Mouse (Mus musculus) midbrain, embryonic 14.5 days (tissue): ENCODE measurements at regions not wholly inside any gene's neighbourhood (a gene's known extent, or its start where the extent isn't known, plus 50 kb on each side); places are given as distances from the start of the nearest gene placed in this dataset.

Experiments used
- ATAC-seq: fragments of 200-750 bp; cut with Nextera tagmentation; 2 replicates; pipeline ENCODE4 v1.8.0; 2017; ENCODE audit warnings: moderate number of reproducible peaks, moderate library complexity; ENCODE audit not compliant: low FRiP score, low TSS enrichment
- DNase-seq: peaks from one replicate; pipeline ENCODE4 v3.0.0-alpha.2; 2015
- H3K27ac ChIP-seq: fragments of 300-500 bp; sonication (generic); replicated peaks from 2 replicates; pipeline ENCODE4 v1.5.1; 2014; ENCODE audit warnings: mild to moderate bottlenecking, low read depth, low read length, moderate library complexity
- H3K27me3 ChIP-seq: fragments of 300-500 bp; sonication (generic); 2 replicates; pipeline ENCODE4 v1.6.1; 2014; ENCODE audit warnings: low read length, control low read depth, mixed read lengths; ENCODE audit not compliant: control insufficient read depth, insufficient read depth
- H3K36me3 ChIP-seq: fragments of 300-500 bp; sonication (generic); 2 replicates; pipeline ENCODE4 v1.6.1; 2014; ENCODE audit warnings: low read length, control low read depth; ENCODE audit not compliant: control insufficient read depth, insufficient read depth
- H3K4me1 ChIP-seq: fragments of 300-500 bp; sonication (generic); 2 replicates; pipeline ENCODE4 v1.6.1; 2014; ENCODE audit warnings: mild to moderate bottlenecking, antibody characterized with exemption, low read length, control low read depth; ENCODE audit not compliant: control insufficient read depth, insufficient read depth
- H3K4me2 ChIP-seq: fragments of 300-500 bp; sonication (generic); 2 replicates; pipeline ENCODE4 v1.6.1; 2014; ENCODE audit warnings: mild to moderate bottlenecking, low read length, moderate library complexity
- H3K4me3 ChIP-seq: fragments of 300-500 bp; sonication (generic); replicated peaks from 2 replicates; pipeline ENCODE4 v1.5.1; 2014; ENCODE audit warnings: low read depth, low read length
- H3K9ac ChIP-seq: fragments of 300-500 bp; sonication (generic); replicated peaks from 2 replicates; pipeline ENCODE4 v1.6.1; 2014; ENCODE audit warnings: mild to moderate bottlenecking, low read length, moderate library complexity
- H3K9me3 ChIP-seq: fragments of 300-500 bp; sonication (generic); 2 replicates; pipeline ENCODE4 v1.6.1; 2016; ENCODE audit warnings: low read length, control low read depth, mixed read lengths; ENCODE audit not compliant: control insufficient read depth
- WGBS: fragments of 180-500 bp; shearing (Covaris S2); extraction: QIAGEN DNeasy Blood & Tissue Kit; methylation state at CpG from one replicate; pipeline ENCODE4 v1.1.7; 2014; 5-methylcytosine and 5-hydroxymethylcytosine counted together

GRCm38 (mm10) chr14:96990542-96991162 is 471.8 kb upstream of the Klhl1 start:
- no peak for ATAC-seq

DNA sequence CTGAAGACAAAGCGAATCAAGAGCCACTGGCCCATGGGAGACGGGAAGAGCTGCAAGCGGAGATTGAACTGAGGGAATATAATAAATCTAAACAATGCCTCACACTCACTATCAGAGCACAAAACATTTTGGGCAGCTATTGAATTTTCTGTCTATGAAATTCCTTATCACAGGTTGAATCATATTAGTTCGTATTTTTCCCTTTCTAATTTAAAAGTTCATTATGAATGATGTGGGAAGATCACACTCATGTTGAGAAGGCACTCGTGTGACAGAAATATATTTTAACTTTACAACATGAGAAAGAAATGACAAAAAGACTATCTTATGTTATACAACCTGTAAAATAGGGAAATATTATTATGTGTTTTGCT is 444.2 kb upstream of the Klhl1 start:
- Histone ChIP-seq H3K4me1 (no peaks in the 10 kb centered on the region), H3K4me3 (no peak overlapping the region), H3K27me3 (no peaks in the 10 kb centered on the region), H3K9ac (no peak overlapping the region), H3K4me2 (no peak overlapping the region), H3K27ac (no peak overlapping the region), H3K36me3 (no peaks in the 10 kb centered on the region), H3K9me3 (no peaks in the 10 kb centered on the region)
- ATAC-seq, result no peak
- WGBS, result 17% methylated on average over 5 of the region's 5 CpGs
- DNase-seq, result no peak

More at GRCm38 (mm10) chr14:96990542-96991162, 471.8 kb upstream of the Klhl1 start:
- Histone ChIP-seq H3K9me3 (no peaks in the 10 kb centered on the region), H3K36me3 (no peaks in the 10 kb centered on the region), H3K4me1 (no peaks in the 10 kb centered on the region; the same call in 1 of the 2 replicates), H3K27me3 (no peaks in the 10 kb centered on the region), H3K4me3 (no peak overlapping the region), H3K9ac (no peak overlapping the region), H3K4me2 (no peak overlapping the region), H3K27ac (no peak overlapping the region)
- WGBS, result 88% methylated on average over 8 of the region's 8 CpGs
- no peak for DNase-seq

GRCm38 (mm10) chr14:96962426-96963073 is 443.6 kb upstream of the Klhl1 start:
- peak; percentile 58; the same call in 1 of the 2 replicates for ATAC-seq
- Histone ChIP-seq H3K9ac (no peak overlapping the region), H3K27me3 (no peaks in the 10 kb centered on the region), H3K4me2 (no peak overlapping the region), H3K9me3 (no peaks in the 10 kb centered on the region), H3K4me1 (no peaks in the 10 kb centered on the region), H3K27ac (no peak overlapping the region), H3K4me3 (no peak overlapping the region), H3K36me3 (no peaks in the 10 kb centered on the region)
- DNase-seq, result peak; percentile 83
- WGBS, result 17% methylated on average over 8 of the region's 8 CpGs

GRCm38 (mm10) chr14:96956115-96956514 is 437.2 kb upstream of the Klhl1 start:
- H3K9ac ChIP-seq, result no peak overlapping the region
- H3K4me3 ChIP-seq, result no peak overlapping the region
- H3K4me2 ChIP-seq, result no peak overlapping the region
- DNase-seq (no peak), ATAC-seq (no peak)
- H3K36me3 ChIP-seq, result no peaks in the 10 kb centered on the region
- 81% methylated on average over 4 of the region's 4 CpGs for WGBS
- H3K9me3 ChIP-seq, result no peaks in the 10 kb centered on the region
- H3K27ac ChIP-seq, result no peak overlapping the region
- no peaks in the 10 kb centered on the region for H3K4me1 ChIP-seq
- no peaks in the 10 kb centered on the region for H3K27me3 ChIP-seq

DNA sequence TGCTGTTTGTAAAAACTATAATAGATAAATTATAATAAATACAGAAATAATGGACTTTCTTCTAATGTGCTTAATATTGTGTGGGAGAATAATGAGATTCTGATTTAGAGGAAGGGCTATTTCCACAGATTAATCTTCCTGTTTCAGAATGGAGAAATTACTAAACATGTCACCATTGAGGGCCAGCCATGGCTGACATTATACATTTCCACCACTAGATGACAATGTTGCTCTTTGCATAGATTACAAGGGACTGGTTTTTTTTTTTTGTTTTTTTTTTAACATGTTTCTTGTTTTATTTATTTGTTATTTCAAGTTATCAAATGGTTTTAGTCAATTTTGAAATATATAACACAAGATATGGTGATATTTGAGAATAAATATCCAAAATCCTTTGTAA is 435.6 kb upstream of the Klhl1 start:
- DNase-seq, result peak; percentile 80
- no peaks in the 10 kb centered on the region for H3K9me3 ChIP-seq
- H3K4me1 ChIP-seq, result no peaks in the 10 kb centered on the region
- no peak overlapping the region for H3K9ac ChIP-seq
- no peak overlapping the region for H3K4me3 ChIP-seq
- H3K4me2 ChIP-seq, result no peak overlapping the region
- H3K27me3 ChIP-seq, result no peaks in the 10 kb centered on the region
- no peaks in the 10 kb centered on the region for H3K36me3 ChIP-seq
- ATAC-seq, result no peak; the same call in 1 of the 2 replicates
- H3K27ac ChIP-seq, result no peak overlapping the region

DNA sequence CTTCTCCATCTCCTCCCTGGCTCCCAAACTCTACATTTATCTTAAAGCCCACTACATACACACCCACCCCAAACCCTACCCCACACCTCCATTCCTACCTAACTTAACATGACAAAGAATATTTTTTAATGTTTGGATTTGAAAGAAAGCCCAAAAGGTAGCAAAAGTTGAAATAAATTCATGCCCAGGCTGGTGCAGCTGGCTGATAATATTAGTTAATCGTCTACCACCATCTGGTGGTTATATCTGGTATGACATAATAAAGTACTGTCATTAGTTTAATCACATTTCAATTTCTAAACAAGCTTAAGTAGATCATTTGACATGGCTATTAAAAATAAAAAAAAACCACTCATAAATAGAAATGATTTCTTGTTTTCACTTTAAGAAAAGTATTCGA is 389.8 kb upstream of the Klhl1 start:
- 8% methylated on average over 2 of the region's 2 CpGs for WGBS

GRCm38 (mm10) chr14:96879701-96880100 is 360.8 kb upstream of the Klhl1 start:
- Histone ChIP-seq H3K4me3 (no peak overlapping the region), H3K27me3 (no peaks in the 10 kb centered on the region), H3K9me3 (no peaks in the 10 kb centered on the region), H3K9ac (no peak overlapping the region), H3K4me1 (no peaks in the 10 kb centered on the region), H3K4me2 (no peak overlapping the region), H3K36me3 (no peaks in the 10 kb centered on the region), H3K27ac (no peak overlapping the region)
- DNase-seq (no peak), ATAC-seq (no peak)
- WGBS, result 80% methylated on average over 3 of the region's 3 CpGs

More for the DNA sequence above, 389.8 kb upstream of the Klhl1 start:
- Histone ChIP-seq H3K4me1 (no peaks in the 10 kb centered on the region), H3K27ac (no peak overlapping the region), H3K9ac (no peak overlapping the region), H3K4me2 (no peak overlapping the region), H3K4me3 (no peak overlapping the region), H3K9me3 (no peaks in the 10 kb centered on the region), H3K27me3 (no peaks in the 10 kb centered on the region), H3K36me3 (no peaks in the 10 kb centered on the region)
- peak; percentile 87 for DNase-seq
- ATAC-seq, result no peak

- Histone ChIP-seq H3K4me1 (no peaks in the 10 kb centered on the region), H3K36me3 (no peaks in the 10 kb centered on the region), H3K9ac (no peak overlapping the region), H3K27me3 (no peaks in the 10 kb centered on the region), H3K4me2 (no peak overlapping the region), H3K27ac (no peak overlapping the region), H3K9me3 (no peaks in the 10 kb centered on the region), H3K4me3 (no peak overlapping the region)
- WGBS, result 90% methylated on average over 4 of the region's 4 CpGs
- DNase-seq (no peak), ATAC-seq (no peak; the same call in 1 of the 2 replicates)
Measured at GRCm38 (mm10) chr14:96871969-96872368, 353.1 kb upstream of the Klhl1 start.

- Histone ChIP-seq H3K4me3 (no peak overlapping the region), H3K27me3 (no peaks in the 10 kb centered on the region), H3K27ac (no peak overlapping the region), H3K36me3 (no peaks in the 10 kb centered on the region), H3K9me3 (no peaks in the 10 kb centered on the region), H3K4me2 (no peak overlapping the region), H3K4me1 (no peaks in the 10 kb centered on the region), H3K9ac (no peak overlapping the region)
- WGBS, result 91% methylated on average over 2 of the region's 2 CpGs
- no peak for ATAC-seq
- no peak for DNase-seq
Measured at GRCm38 (mm10) chr14:96838910-96839309, 320.0 kb upstream of the Klhl1 start.
